Mouse (Mus musculus): ENCODE measurements at regions not wholly inside any gene's neighbourhood (a gene's known extent, or its start where the extent isn't known, plus 50 kb on each side); places are given as distances from the start of the nearest gene placed in this dataset.

- TF ChIP-seq GATA1 (IDR thresholded peaks at IDR 0.05; ENCODE audit: low read length) (no peak), TAL1 (IDR thresholded peaks at IDR 0.05; ENCODE audit: low read length) (no peak)
Observed at GRCm38 (mm10) chrX:166754967-166755654, 169.6 kb upstream of the Egfl6 start.

Data from erythroblast, embryonic 14.5 days (primary cell).